Mouse (Mus musculus) liver, embryonic 13.5 days (tissue): ENCODE results near the gene Poc1a. TPM values are rescaled to one million over a fixed set of nuclear protein-coding genes. Genes with fewer than 3 reads are reported as not detected.

ENCODE experiments used
- ATAC-seq: fragments of 200-750 bp; cut with Nextera tagmentation; 2 replicates; pipeline ENCODE4 v1.8.0; 2017; ENCODE audit warnings: low read depth, mild to moderate bottlenecking, moderate number of reproducible peaks, moderate library complexity
- DNase-seq: peaks from one replicate; pipeline ENCODE4 v3.0.0; 2022
- H3K27ac ChIP-seq: fragments of 300-500 bp; sonication (generic); 2 replicates; pipeline ENCODE4 v1.5.1; 2015; ENCODE audit warnings: moderate library complexity, mild to moderate bottlenecking, inconsistent platforms
- H3K27me3 ChIP-seq: fragments of 300-500 bp; sonication (generic); 2 replicates; pipeline ENCODE4 v1.6.1; 2015; ENCODE audit warnings: mild to moderate bottlenecking, inconsistent platforms
- H3K36me3 ChIP-seq: fragments of 300-500 bp; sonication (generic); 2 replicates; pipeline ENCODE4 v1.6.1; 2015; ENCODE audit warnings: mild to moderate bottlenecking, inconsistent platforms
- H3K4me1 ChIP-seq: fragments of 300-500 bp; sonication (generic); replicated peaks from 2 replicates; pipeline ENCODE4 v1.6.1; 2015; ENCODE audit warnings: inconsistent platforms
- H3K4me2 ChIP-seq: fragments of 300-500 bp; sonication (generic); 2 replicates; pipeline ENCODE4 v1.6.1; 2015; ENCODE audit warnings: inconsistent platforms, mild to moderate bottlenecking, moderate library complexity
- H3K4me3 ChIP-seq: fragments of 300-500 bp; sonication (generic); replicated peaks from 2 replicates; pipeline ENCODE4 v1.5.1; 2015; ENCODE audit warnings: mild to moderate bottlenecking, inconsistent platforms
- H3K9ac ChIP-seq: fragments of 300-500 bp; sonication (generic); 2 replicates; pipeline ENCODE4 v1.6.1; 2015; ENCODE audit warnings: mild to moderate bottlenecking, inconsistent platforms
- H3K9me3 ChIP-seq: fragments of 300-500 bp; sonication (generic); replicated peaks from 2 replicates; pipeline ENCODE4 v1.6.1; 2016; ENCODE audit warnings: inconsistent platforms
- WGBS: fragments of 180-500 bp; shearing (Covaris S2); methylation state at CpG from one replicate; pipeline ENCODE4 v1.1.7; 2015; ENCODE audit not compliant: insufficient replicate concordance; 5-methylcytosine and 5-hydroxymethylcytosine counted together
- polyA plus RNA-seq: library from polyadenylated mRNA; unstranded; fragments of >200 nt; fragmentation: Nextera tagmentation; extraction: Ambion mirVana; gene quantifications from 2 replicates; pipeline ENCODE4 v1.2.1, GENCODE M21; 2015

Poc1a gene
- polyA plus RNA-seq, 1 experiment from 2014 or later = 27.4 TPM

- 74% methylated on average over 16 of the region's 16 CpGs for whole genome bisulfite sequencing
- Histone ChIP-seq H3K9ac (no peak overlapping the region), H3K4me3 (no peak overlapping the region), H3K4me1 (peaks cover 45% of the 10 kb centered on the region), H3K36me3 (peaks cover 27% of the 10 kb centered on the region), H3K27me3 (no peaks in the 10 kb centered on the region), H3K4me2 (no peak overlapping the region), H3K9me3 (no peaks in the 10 kb centered on the region), H3K27ac (no peak overlapping the region)
- DNase-seq = no peak
- no peak for ATAC-seq
These were observed 21.7 kb downstream of the Poc1a start for GRCm38 (mm10) chr9:106302446-106303150.

DNA sequence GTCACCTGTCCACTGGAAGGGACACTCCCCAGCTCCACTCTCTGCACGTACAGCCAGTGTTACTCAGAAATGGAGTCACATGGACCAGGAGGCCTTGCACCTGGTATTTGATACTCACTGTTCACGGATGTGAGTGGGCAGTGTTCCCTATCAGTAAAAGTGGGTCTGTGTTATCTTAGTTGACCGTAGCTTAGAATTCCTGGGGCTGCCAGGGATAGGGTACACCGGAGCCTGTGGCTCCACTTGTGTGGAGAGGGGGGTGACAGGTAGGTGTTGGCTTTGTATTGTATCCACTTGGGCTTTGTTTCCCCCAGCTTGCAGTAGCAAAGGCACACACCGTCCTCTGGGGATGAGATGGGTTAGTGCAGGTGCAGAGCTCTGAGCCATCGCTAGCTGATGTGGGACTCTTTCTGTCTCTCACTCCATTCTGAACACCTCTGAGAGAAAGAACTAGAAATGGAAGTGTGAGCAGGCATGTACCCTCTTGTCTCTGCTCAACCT lies 22.6 kb downstream of the Poc1a start:
- DNase-seq (no peak), ATAC-seq (no peak)
- H3K4me3 ChIP-seq = no peak overlapping the region
- H3K4me1 ChIP-seq = peaks cover 49% of the 10 kb centered on the region
- H3K27ac ChIP-seq = no peak overlapping the region
- no peak overlapping the region for H3K9ac ChIP-seq
- no peak overlapping the region for H3K4me2 ChIP-seq
- WGBS = 77% methylated on average over 6 of the region's 6 CpGs
- H3K27me3 ChIP-seq = no peaks in the 10 kb centered on the region
- H3K9me3 ChIP-seq = no peaks in the 10 kb centered on the region
- peaks cover 26% of the 10 kb centered on the region for H3K36me3 ChIP-seq

DNA sequence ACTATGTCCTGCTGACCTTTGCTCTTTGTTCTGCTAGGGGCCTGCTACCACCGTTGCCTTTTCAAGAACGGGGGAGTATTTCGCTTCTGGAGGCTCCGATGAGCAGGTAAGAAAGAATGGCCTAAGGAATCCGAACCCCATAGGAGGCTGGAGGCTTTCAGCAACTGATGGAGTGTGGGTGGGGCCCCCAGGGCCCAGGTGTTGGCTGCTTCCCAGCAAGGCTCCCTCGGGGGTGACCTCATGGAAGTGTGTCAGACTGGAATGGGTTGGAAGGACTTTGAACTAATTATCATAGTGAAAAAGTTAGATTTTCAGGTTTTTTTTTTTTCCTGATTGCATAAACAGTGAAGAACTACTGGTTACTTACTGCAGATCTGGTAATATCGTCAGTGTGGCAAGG lies 24.4 kb downstream of the Poc1a start:
- H3K27me3 ChIP-seq = no peaks in the 10 kb centered on the region
- no peaks in the 10 kb centered on the region for H3K9me3 ChIP-seq
- H3K36me3 ChIP-seq = peaks cover 29% of the 10 kb centered on the region
- no peak overlapping the region for H3K4me3 ChIP-seq
- H3K9ac ChIP-seq = no peak overlapping the region
- H3K4me1 ChIP-seq = peaks cover 55% of the 10 kb centered on the region
- no peak for DNase-seq
- WGBS = 75% methylated on average over 7 of the region's 7 CpGs
- no peak overlapping the region for H3K27ac ChIP-seq
- no peak for ATAC-seq
- H3K4me2 ChIP-seq = no peak overlapping the region

GRCm38 (mm10) chr9:106306662-106307351 lies 25.9 kb downstream of the Poc1a start:
- H3K4me2 ChIP-seq = no peak overlapping the region
- H3K27ac ChIP-seq = no peak overlapping the region
- peaks cover 48% of the 10 kb centered on the region for H3K4me1 ChIP-seq
- H3K36me3 ChIP-seq = peaks cover 37% of the 10 kb centered on the region
- H3K9me3 ChIP-seq = no peaks in the 10 kb centered on the region
- no peak overlapping the region for H3K4me3 ChIP-seq
- ATAC-seq (peak; percentile 28; the same call in 1 of the 2 replicates), DNase-seq (peak; percentile 33)
- no peaks in the 10 kb centered on the region for H3K27me3 ChIP-seq
- H3K9ac ChIP-seq = no peak overlapping the region
- 42% methylated on average over 8 of the region's 8 CpGs for WGBS

DNA sequence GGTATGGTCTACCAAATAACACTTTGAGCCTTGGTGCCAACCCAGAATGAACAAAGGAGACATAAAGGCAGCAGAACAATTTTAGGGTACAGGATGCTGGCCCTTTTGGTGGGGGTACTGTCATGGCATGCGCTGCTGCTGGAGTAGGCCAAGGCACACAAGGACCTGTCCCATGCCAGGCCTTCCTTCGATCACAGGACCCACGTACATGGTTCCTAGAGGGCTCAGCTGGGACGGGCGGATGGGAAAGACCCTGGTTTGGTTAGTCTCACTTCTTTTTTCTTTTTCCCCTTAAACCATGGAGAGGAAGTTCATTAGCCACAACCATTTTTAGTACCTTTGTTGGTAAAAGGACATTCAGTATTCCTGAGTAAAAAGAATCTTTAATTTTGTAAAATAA lies 27.3 kb downstream of the Poc1a start:
- WGBS = 66% methylated on average over 5 of the region's 5 CpGs
- Histone ChIP-seq H3K4me1 (peaks cover 37% of the 10 kb centered on the region), H3K27ac (no peak overlapping the region)

DNA sequence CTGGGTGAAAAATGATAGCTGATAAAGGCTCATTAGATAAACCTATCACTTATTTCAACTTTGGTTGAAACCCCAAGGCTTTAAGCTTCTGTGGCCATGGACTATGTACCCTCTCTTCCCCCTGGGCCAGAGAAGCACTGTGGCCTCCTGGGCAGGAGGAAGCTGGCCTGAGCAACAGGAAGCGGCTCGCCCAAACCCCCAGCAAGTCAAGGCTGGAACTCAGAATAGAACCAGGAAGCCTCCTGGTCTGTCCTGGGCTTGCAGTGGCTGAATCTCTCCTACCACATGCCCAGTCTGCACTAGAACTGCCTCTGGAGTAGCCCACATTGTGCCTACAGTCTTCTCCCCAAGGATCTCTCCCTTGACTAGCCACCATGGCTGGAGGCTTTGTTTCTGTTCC lies 27.7 kb downstream of the Poc1a start:
- H3K4me3 ChIP-seq = no peak overlapping the region
- peaks cover 37% of the 10 kb centered on the region for H3K4me1 ChIP-seq
- no peaks in the 10 kb centered on the region for H3K9me3 ChIP-seq
- no peak overlapping the region for H3K9ac ChIP-seq
- WGBS = 71% methylated on average over 2 of the region's 2 CpGs
- DNase-seq (no peak), ATAC-seq (peak; percentile 33; the same call in 1 of the 2 replicates)
- peaks cover 30% of the 10 kb centered on the region for H3K36me3 ChIP-seq
- no peak overlapping the region for H3K4me2 ChIP-seq
- H3K27ac ChIP-seq = peak overlapping the region; percentile 64; the same call in 1 of the 2 replicates
- no peaks in the 10 kb centered on the region for H3K27me3 ChIP-seq

More for the DNA sequence above, 27.3 kb downstream of the Poc1a start:
- DNase-seq = no peak
- Histone ChIP-seq H3K9ac (no peak overlapping the region), H3K9me3 (no peaks in the 10 kb centered on the region), H3K4me2 (no peak overlapping the region), H3K27me3 (no peaks in the 10 kb centered on the region), H3K4me3 (no peak overlapping the region), H3K36me3 (peaks cover 30% of the 10 kb centered on the region)
- no peak for ATAC-seq

- H3K4me2 ChIP-seq = no peak overlapping the region
- H3K36me3 ChIP-seq = peaks cover 30% of the 10 kb centered on the region
- 82% methylated on average over 5 of the region's 5 CpGs for WGBS
These were observed 28.1 kb downstream of the Poc1a start for GRCm38 (mm10) chr9:106308983-106309382.

GRCm38 (mm10) chr9:106309859-106310258 lies 29.0 kb downstream of the Poc1a start:
- Histone ChIP-seq H3K4me1 (peaks cover 26% of the 10 kb centered on the region), H3K36me3 (peaks cover 30% of the 10 kb centered on the region), H3K4me2 (no peak overlapping the region), H3K9ac (no peak overlapping the region), H3K9me3 (no peaks in the 10 kb centered on the region), H3K27me3 (no peaks in the 10 kb centered on the region), H3K4me3 (no peak overlapping the region), H3K27ac (no peak overlapping the region)
- DNase-seq = no peak
- no peak for ATAC-seq
- 54% methylated on average over 3 of the region's 3 CpGs for WGBS

More at GRCm38 (mm10) chr9:106308983-106309382, 28.1 kb downstream of the Poc1a start:
- no peak for DNase-seq
- peak overlapping the region; percentile 64 for H3K27ac ChIP-seq
- no peak overlapping the region for H3K4me3 ChIP-seq
- H3K27me3 ChIP-seq = no peaks in the 10 kb centered on the region
- H3K4me1 ChIP-seq = peaks cover 35% of the 10 kb centered on the region
- no peaks in the 10 kb centered on the region for H3K9me3 ChIP-seq
- no peak for ATAC-seq
- no peak overlapping the region for H3K9ac ChIP-seq

DNA sequence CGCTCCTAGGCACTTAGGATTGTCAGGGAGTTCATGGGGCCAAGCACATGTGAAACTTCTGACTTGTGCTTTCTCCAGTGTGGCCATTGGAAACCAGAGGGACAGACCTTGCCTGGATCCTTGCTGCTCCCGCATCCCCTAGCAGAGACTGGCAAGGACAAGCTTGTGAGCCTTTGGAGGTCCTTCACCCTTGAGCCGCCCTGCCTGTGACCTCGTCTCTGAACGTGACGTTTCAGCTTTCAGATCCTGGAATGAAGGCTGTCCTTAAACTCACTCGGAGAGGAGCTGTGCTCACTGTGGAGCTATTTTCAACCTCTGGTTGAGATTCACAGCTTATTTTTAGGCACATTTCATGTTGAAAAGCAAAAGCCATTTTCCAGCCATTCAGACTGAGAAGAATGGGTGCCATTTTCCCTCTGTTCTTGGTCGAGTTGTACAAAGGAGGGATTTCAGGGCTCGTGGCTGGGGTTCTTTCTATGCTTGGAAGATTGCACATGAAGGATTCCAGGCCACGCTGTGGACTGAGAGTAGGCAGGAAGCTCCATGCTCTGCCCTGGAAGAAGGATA lies 30.8 kb downstream of the Poc1a start:
- no peak overlapping the region for H3K4me3 ChIP-seq
- ATAC-seq = no peak
- H3K27ac ChIP-seq = no peak overlapping the region

GRCm38 (mm10) chr9:106312950-106313360 lies 32.1 kb downstream of the Poc1a start:
- DNase-seq (no peak), ATAC-seq (no peak)
- Histone ChIP-seq H3K9ac (no peak overlapping the region), H3K27me3 (no peaks in the 10 kb centered on the region), H3K27ac (no peak overlapping the region), H3K9me3 (no peaks in the 10 kb centered on the region), H3K4me3 (no peak overlapping the region), H3K36me3 (peaks cover 24% of the 10 kb centered on the region), H3K4me2 (no peak overlapping the region), H3K4me1 (0 out of 2 replicates have a peak, but pooled peaks cover 9% of the 10 kb centered on the region)
- 77% methylated on average over 7 of the region's 7 CpGs for WGBS

More for the DNA sequence above, 30.8 kb downstream of the Poc1a start:
- H3K4me1 ChIP-seq = 0 out of 2 replicates have a peak, but pooled peaks cover 10% of the 10 kb centered on the region
- H3K27me3 ChIP-seq = no peaks in the 10 kb centered on the region
- no peak overlapping the region for H3K4me2 ChIP-seq
- H3K36me3 ChIP-seq = peaks cover 26% of the 10 kb centered on the region
- 70% methylated on average over 10 of the region's 10 CpGs for WGBS
- no peaks in the 10 kb centered on the region for H3K9me3 ChIP-seq
- no peak for DNase-seq
- no peak overlapping the region for H3K9ac ChIP-seq

DNA sequence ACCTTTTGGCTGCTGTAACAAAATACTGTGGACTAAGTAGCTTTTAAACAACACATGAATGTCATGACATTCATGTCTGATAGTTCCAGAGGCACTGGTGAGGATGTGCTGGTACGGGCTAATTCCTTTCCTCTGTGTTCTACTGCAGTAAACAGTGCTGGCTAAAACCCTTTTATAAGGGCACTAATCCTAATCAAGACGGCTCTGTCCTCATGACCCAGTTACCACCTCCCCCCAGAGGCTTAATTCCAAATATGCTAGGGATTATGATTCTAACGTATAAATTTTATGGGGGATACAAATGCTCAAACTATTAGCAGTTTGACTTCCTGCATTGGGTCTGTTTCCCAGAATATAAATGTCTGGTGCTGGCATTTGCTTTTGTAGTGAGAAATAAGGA lies 33.3 kb downstream of the Poc1a start:
- DNase-seq = no peak
- WGBS = 74% methylated on average over 3 of the region's 3 CpGs
- H3K36me3 ChIP-seq = peaks cover 15% of the 10 kb centered on the region
- H3K4me1 ChIP-seq = peaks cover 11% of the 10 kb centered on the region
- no peak overlapping the region for H3K27ac ChIP-seq
- H3K9ac ChIP-seq = no peak overlapping the region
- no peak for ATAC-seq
- no peak overlapping the region for H3K4me3 ChIP-seq
- no peaks in the 10 kb centered on the region for H3K27me3 ChIP-seq
- H3K9me3 ChIP-seq = no peaks in the 10 kb centered on the region
- H3K4me2 ChIP-seq = no peak overlapping the region
